Mouse (Mus musculus): ENCODE measurements around the gene Zbtb44. TPM values are rescaled to one million over a fixed set of nuclear protein-coding genes. Genes with fewer than 3 reads are reported as not detected.

Zbtb44 gene
- polyA plus RNA-seq, 1 experiment from 2014 or later, result 4.1 TPM

Other genes with a start within 250 kb of the Zbtb44 start
- gene Adamts15, start 108.2 kb upstream of the Zbtb44 start, polyA plus RNA-seq (2016; fragmentation: Nextera tagmentation; extraction: Ambion mirVana), result 8.2 and 8.6 TPM in 2 replicates
- 0.42 and 0.76 TPM in 2 replicates for gene Adamts8, start 88.1 kb upstream of the Zbtb44 start, polyA plus RNA-seq (2016; fragmentation: Nextera tagmentation; extraction: Ambion mirVana)
- 4.3 and 6.2 TPM in 2 replicates for gene St14, start 101.2 kb downstream of the Zbtb44 start, polyA plus RNA-seq (2016; fragmentation: Nextera tagmentation; extraction: Ambion mirVana)
- gene Aplp2, start 181.2 kb downstream of the Zbtb44 start, polyA plus RNA-seq (2016; fragmentation: Nextera tagmentation; extraction: Ambion mirVana), result 206 and 216 TPM in 2 replicates
- 8.2 and 8.9 TPM in 2 replicates for gene Prdm10, start 249.9 kb downstream of the Zbtb44 start, polyA plus RNA-seq (2016; fragmentation: Nextera tagmentation; extraction: Ambion mirVana)